Mouse (Mus musculus) limb, embryonic 15.5 days (tissue): ENCODE measurements around the gene Kcnc4. TPM values are rescaled to one million over a fixed set of nuclear protein-coding genes. Genes with fewer than 3 reads are reported as not detected.

ENCODE experiments used
- ATAC-seq: fragments of 200-750 bp; cut with Nextera tagmentation; 2 replicates; pipeline ENCODE4 v1.8.0; 2017; ENCODE audit warnings: low read depth, moderate TSS enrichment; ENCODE audit not compliant: insufficient number of reproducible peaks, low FRiP score, low TSS enrichment
- H3K27ac ChIP-seq: fragments of 300-500 bp; sonication (generic); 2 replicates; pipeline ENCODE4 v1.5.1; 2015; ENCODE audit warnings: moderate library complexity, mild to moderate bottlenecking, inconsistent platforms
- H3K27me3 ChIP-seq: fragments of 300-500 bp; sonication (generic); 2 replicates; pipeline ENCODE4 v1.6.1; 2015; ENCODE audit warnings: inconsistent platforms
- H3K36me3 ChIP-seq: fragments of 300-500 bp; sonication (generic); 2 replicates; pipeline ENCODE4 v1.6.1; 2015; ENCODE audit warnings: inconsistent platforms
- H3K4me1 ChIP-seq: fragments of 300-500 bp; sonication (generic); 2 replicates; pipeline ENCODE4 v1.6.1; 2015; ENCODE audit warnings: inconsistent platforms
- H3K4me2 ChIP-seq: fragments of 300-500 bp; sonication (generic); 2 replicates; pipeline ENCODE4 v1.6.1; 2015; ENCODE audit warnings: mild to moderate bottlenecking, inconsistent platforms
- H3K4me3 ChIP-seq: fragments of 300-500 bp; sonication (generic); 2 replicates; pipeline ENCODE4 v1.5.1; 2015; ENCODE audit warnings: mild to moderate bottlenecking, inconsistent platforms
- H3K9ac ChIP-seq: fragments of 300-500 bp; sonication (generic); 2 replicates; pipeline ENCODE4 v1.6.1; 2015; ENCODE audit warnings: inconsistent platforms
- H3K9me3 ChIP-seq: fragments of 300-500 bp; sonication (generic); 2 replicates; pipeline ENCODE4 v1.6.1; 2016; ENCODE audit warnings: inconsistent platforms
- WGBS: fragments of 180-500 bp; shearing (Covaris S2); methylation state at CpG from one replicate; pipeline ENCODE4 v1.1.7; 2015; 5-methylcytosine and 5-hydroxymethylcytosine counted together
- polyA plus RNA-seq: library from polyadenylated mRNA; unstranded; fragments of >200 nt; fragmentation: Nextera tagmentation; extraction: Ambion mirVana; gene quantifications from 2 replicates; pipeline ENCODE4 v1.2.1, GENCODE M21; 2015

The Kcnc4 gene
- polyA plus RNA-seq, 1 experiment from 2014 or later = 0.54 TPM

DNA sequence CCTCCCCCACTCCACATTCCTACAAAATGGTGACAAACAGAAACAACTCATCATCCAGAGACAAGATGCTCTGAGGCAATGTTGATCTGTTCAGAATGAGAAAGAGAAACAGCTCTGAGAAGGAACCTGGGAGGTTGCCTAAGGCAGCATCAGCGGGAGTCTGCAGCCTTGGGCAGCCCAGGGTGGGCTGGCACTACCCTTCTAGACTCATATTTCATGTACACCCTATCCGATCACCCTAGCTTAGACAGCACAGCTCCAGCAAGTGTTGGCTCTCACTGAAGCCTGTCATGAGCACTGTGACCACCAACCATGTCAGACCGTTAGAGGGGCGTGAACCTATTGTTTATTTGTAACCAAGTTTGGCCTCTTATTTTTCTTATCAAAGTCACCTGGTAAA is 5.1 kb downstream of the Kcnc4 start:
- ATAC-seq = no peak
- WGBS = 60% methylated on average over 4 of the region's 4 CpGs

GRCm38 (mm10) chr3:107446822-107447221 is 12.5 kb downstream of the Kcnc4 start:
- Histone ChIP-seq H3K9me3 (no peaks in the 10 kb centered on the region), H3K36me3 (no peaks in the 10 kb centered on the region), H3K4me1 (peaks cover 8% of the 10 kb centered on the region; the same call in 1 of the 2 replicates), H3K4me2 (no peak overlapping the region), H3K9ac (no peak overlapping the region), H3K4me3 (no peak overlapping the region), H3K27me3 (0 out of 2 replicates have a peak, but pooled peaks cover 9% of the 10 kb centered on the region), H3K27ac (no peak overlapping the region)
- no peak for ATAC-seq
- WGBS = 54% methylated on average over 3 of the region's 3 CpGs

More for the DNA sequence above, 5.1 kb downstream of the Kcnc4 start:
- H3K27ac ChIP-seq = no peak overlapping the region
- H3K4me1 ChIP-seq = peaks cover 19% of the 10 kb centered on the region
- no peak overlapping the region for H3K9ac ChIP-seq
- no peaks in the 10 kb centered on the region for H3K9me3 ChIP-seq
- no peak overlapping the region for H3K4me2 ChIP-seq
- H3K27me3 ChIP-seq = peaks cover 59% of the 10 kb centered on the region
- no peaks in the 10 kb centered on the region for H3K36me3 ChIP-seq
- H3K4me3 ChIP-seq = no peak overlapping the region

DNA sequence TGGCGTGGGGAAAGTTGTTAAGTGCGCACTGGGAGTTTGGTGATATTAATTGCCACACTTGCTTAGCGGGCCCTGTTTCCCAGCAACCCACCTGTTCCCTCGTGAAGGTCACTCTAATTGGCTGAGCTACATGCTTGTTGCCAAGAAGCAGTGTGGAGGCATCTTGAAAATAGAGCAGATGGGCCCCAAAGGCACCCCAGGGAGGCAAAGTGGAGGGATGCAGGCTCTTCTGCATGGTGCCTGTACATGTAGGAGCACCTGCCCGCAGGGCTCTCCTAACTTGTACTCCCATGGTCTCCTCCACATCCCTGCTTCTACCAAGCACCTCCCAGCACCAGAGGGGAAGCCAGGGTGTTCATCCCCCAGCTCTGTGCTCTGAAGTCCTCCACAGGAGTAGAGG is 15.5 kb downstream of the Kcnc4 start:
- Histone ChIP-seq H3K4me1 (0 out of 2 replicates have a peak, but pooled peaks cover 2% of the 10 kb centered on the region), H3K36me3 (no peaks in the 10 kb centered on the region), H3K4me2 (no peak overlapping the region), H3K4me3 (no peak overlapping the region), H3K27me3 (0 out of 2 replicates have a peak, but pooled peaks cover 9% of the 10 kb centered on the region), H3K9ac (no peak overlapping the region), H3K27ac (no peak overlapping the region), H3K9me3 (no peaks in the 10 kb centered on the region)
- no peak for ATAC-seq
- 71% methylated on average over 5 of the region's 5 CpGs for whole genome bisulfite sequencing

- no peak for ATAC-seq
- Histone ChIP-seq H3K4me3 (no peak overlapping the region), H3K27me3 (0 out of 2 replicates have a peak, but pooled peaks cover 9% of the 10 kb centered on the region), H3K4me2 (no peak overlapping the region), H3K9ac (no peak overlapping the region), H3K9me3 (no peaks in the 10 kb centered on the region), H3K27ac (no peak overlapping the region), H3K4me1 (0 out of 2 replicates have a peak, but pooled peaks cover 2% of the 10 kb centered on the region), H3K36me3 (no peaks in the 10 kb centered on the region)
- WGBS = 77% methylated on average over 11 of the region's 11 CpGs
These were observed 17.2 kb downstream of the Kcnc4 start for GRCm38 (mm10) chr3:107442191-107442590.

DNA sequence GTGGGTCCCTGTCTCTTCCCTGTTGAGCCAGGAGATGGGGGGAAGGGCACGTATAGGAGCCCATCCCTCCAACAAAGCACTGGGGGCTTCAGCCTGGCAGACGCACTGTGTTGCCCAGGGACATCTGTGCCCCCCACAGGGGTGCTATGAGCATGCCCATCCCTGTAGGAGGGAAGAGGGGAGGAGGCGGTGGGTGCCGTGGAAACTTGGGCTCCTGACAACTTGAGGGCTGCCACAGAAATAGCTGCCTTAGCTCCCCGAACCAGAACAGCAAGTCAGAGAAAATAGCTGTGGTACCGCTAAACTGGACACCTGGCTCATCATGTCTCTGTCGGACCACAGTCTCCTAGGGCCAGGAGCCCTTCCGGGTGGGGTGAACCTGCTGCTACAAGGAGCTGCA is 18.0 kb downstream of the Kcnc4 start:
- Histone ChIP-seq H3K9me3 (no peaks in the 10 kb centered on the region), H3K9ac (no peak overlapping the region), H3K4me1 (0 out of 2 replicates have a peak, but pooled peaks cover 2% of the 10 kb centered on the region), H3K36me3 (no peaks in the 10 kb centered on the region), H3K27me3 (0 out of 2 replicates have a peak, but pooled peaks cover 9% of the 10 kb centered on the region), H3K4me3 (no peak overlapping the region), H3K4me2 (no peak overlapping the region), H3K27ac (no peak overlapping the region)
- ATAC-seq = no peak
- 75% methylated on average over 8 of the region's 8 CpGs for WGBS

- ATAC-seq = no peak
These were observed 20.1 kb downstream of the Kcnc4 start for GRCm38 (mm10) chr3:107439280-107439679.

GRCm38 (mm10) chr3:107437666-107438065 is 21.7 kb downstream of the Kcnc4 start:
- Histone ChIP-seq H3K4me3 (no peak overlapping the region), H3K4me2 (no peak overlapping the region), H3K36me3 (no peaks in the 10 kb centered on the region), H3K9ac (no peak overlapping the region), H3K27me3 (no peaks in the 10 kb centered on the region), H3K27ac (no peak overlapping the region), H3K9me3 (no peaks in the 10 kb centered on the region), H3K4me1 (0 out of 2 replicates have a peak, but pooled peaks cover 5% of the 10 kb centered on the region)
- 74% methylated on average over 2 of the region's 2 CpGs for WGBS
- no peak for ATAC-seq

More at GRCm38 (mm10) chr3:107439280-107439679, 20.1 kb downstream of the Kcnc4 start:
- H3K4me3 ChIP-seq = no peak overlapping the region
- H3K4me2 ChIP-seq = no peak overlapping the region
- H3K27me3 ChIP-seq = 0 out of 2 replicates have a peak, but pooled peaks cover 6% of the 10 kb centered on the region
- WGBS = 88% methylated on average over 11 of the region's 11 CpGs
- H3K4me1 ChIP-seq = 0 out of 2 replicates have a peak, but pooled peaks cover 2% of the 10 kb centered on the region
- no peak overlapping the region for H3K9ac ChIP-seq
- H3K9me3 ChIP-seq = no peaks in the 10 kb centered on the region
- H3K36me3 ChIP-seq = no peaks in the 10 kb centered on the region
- H3K27ac ChIP-seq = no peak overlapping the region

- ATAC-seq = no peak
- H3K27me3 ChIP-seq = no peaks in the 10 kb centered on the region
- H3K4me1 ChIP-seq = 0 out of 2 replicates have a peak, but pooled peaks cover 4% of the 10 kb centered on the region
- no peak overlapping the region for H3K4me3 ChIP-seq
- WGBS = 49% methylated on average over 6 of the region's 6 CpGs
- no peak overlapping the region for H3K4me2 ChIP-seq
- no peaks in the 10 kb centered on the region for H3K9me3 ChIP-seq
- H3K9ac ChIP-seq = no peak overlapping the region
- no peak overlapping the region for H3K27ac ChIP-seq
- no peaks in the 10 kb centered on the region for H3K36me3 ChIP-seq
These were observed 22.9 kb downstream of the Kcnc4 start for GRCm38 (mm10) chr3:107436434-107436833.

GRCm38 (mm10) chr3:107433614-107434013 is 25.7 kb downstream of the Kcnc4 start:
- Histone ChIP-seq H3K27me3 (no peaks in the 10 kb centered on the region), H3K27ac (no peak overlapping the region), H3K4me3 (no peak overlapping the region), H3K4me2 (no peak overlapping the region), H3K9ac (no peak overlapping the region), H3K4me1 (0 out of 2 replicates have a peak, but pooled peaks cover 6% of the 10 kb centered on the region), H3K36me3 (no peaks in the 10 kb centered on the region), H3K9me3 (no peaks in the 10 kb centered on the region)
- ATAC-seq = no peak; the same call in 1 of the 2 replicates
- 60% methylated on average over 9 of the region's 9 CpGs for WGBS

DNA sequence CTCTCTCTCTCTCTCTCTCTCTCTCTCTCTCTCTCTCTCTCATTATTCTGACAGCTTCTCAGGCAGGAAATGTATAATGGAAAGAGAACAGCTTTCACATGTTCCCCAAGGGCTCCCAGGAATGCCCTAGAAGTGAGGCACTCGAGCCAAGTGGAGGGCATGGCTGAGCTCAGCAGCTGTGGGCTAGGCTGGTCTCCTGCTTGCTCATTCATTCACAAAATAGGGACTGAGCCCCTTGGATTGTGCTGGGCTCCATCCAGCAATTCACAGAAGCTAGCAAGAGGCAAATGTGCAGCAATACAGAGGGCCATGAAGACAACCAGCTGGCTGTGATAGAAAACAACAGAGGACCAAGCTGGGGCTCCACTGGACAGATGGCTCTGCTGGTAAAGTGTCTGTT is 28.1 kb downstream of the Kcnc4 start:
- Histone ChIP-seq H3K4me3 (no peak overlapping the region), H3K27ac (no peak overlapping the region), H3K9me3 (no peaks in the 10 kb centered on the region), H3K4me1 (0 out of 2 replicates have a peak, but pooled peaks cover 6% of the 10 kb centered on the region), H3K9ac (no peak overlapping the region), H3K36me3 (no peaks in the 10 kb centered on the region), H3K27me3 (no peaks in the 10 kb centered on the region), H3K4me2 (no peak overlapping the region)
- 0% methylated on average over 1 of the region's 1 CpGs for WGBS
- ATAC-seq = peak; percentile 58; the same call in 1 of the 2 replicates

DNA sequence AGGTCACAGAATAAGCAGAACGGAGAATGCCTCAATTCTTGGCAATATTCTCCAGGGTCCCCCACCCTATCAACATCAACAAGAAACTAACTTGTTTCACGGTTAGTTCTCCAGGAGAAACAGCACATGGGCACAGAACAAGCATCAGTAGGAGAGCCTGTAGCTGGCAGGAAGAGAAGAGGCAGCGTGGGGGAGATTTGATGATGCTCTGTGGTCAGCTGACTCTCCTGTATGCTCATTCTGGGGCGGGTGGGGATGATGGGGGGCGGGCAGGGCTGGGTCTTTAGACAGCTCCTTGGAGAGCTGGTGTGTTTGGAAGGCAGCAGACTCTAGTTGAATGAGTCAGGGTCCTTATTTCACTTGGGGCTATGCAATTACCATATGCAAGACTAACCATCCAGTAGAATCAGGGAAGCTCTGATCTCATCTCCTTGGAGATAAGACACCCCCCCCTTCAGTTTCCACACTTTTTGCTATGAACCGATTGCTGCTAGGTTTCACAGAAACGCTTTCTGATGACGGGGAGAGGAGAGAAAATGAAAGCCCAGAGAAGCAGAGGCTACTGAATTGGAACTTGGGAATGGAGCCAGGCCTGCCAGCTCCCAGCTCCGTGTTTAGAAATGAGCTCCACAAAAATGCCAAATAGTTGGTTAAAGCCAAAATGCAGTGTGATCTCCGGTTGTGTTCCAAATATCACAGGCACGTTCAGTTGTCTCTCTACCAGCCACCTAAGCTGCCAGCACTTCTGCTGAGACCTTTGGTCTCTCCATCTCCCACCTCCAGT is 34.9 kb downstream of the Kcnc4 start:
- Histone ChIP-seq H3K4me2 (no peak overlapping the region), H3K27ac (no peak overlapping the region), H3K9ac (no peak overlapping the region), H3K27me3 (no peaks in the 10 kb centered on the region), H3K4me3 (no peak overlapping the region), H3K36me3 (no peaks in the 10 kb centered on the region), H3K4me1 (no peaks in the 10 kb centered on the region), H3K9me3 (no peaks in the 10 kb centered on the region)
- ATAC-seq = no peak
- WGBS = 65% methylated on average over 11 of the region's 11 CpGs

- 29% methylated on average over 2 of the region's 2 CpGs for WGBS
- H3K36me3 ChIP-seq = no peaks in the 10 kb centered on the region
- H3K27ac ChIP-seq = no peak overlapping the region
- H3K4me3 ChIP-seq = no peak overlapping the region
- H3K4me1 ChIP-seq = no peaks in the 10 kb centered on the region
- ATAC-seq = no peak
- H3K9ac ChIP-seq = no peak overlapping the region
- H3K27me3 ChIP-seq = no peaks in the 10 kb centered on the region
- no peak overlapping the region for H3K4me2 ChIP-seq
- no peaks in the 10 kb centered on the region for H3K9me3 ChIP-seq
These were observed 39.2 kb downstream of the Kcnc4 start for GRCm38 (mm10) chr3:107420156-107420555.
